Mouse (Mus musculus): ENCODE measurements around the gene Sipa1l3.

DNA sequence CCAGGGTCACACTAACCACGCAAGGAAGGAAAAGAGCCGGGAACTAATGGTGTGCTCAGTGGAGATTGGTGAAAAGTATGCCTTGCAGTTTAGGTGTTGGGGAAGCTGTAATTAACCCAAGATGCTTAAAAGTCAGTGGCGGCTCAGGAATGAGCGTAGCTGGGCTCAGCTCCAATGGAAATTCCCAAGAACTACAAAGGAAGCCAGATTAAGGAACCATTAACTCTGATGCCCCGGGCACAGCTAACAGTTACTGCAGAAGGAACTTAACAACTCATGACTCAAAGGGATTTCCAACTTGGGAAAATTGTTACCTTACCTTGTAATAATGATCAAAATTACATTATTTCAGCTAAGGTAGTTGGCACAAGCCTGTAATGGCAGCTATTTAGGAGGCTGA is 241.7 kb downstream of the Sipa1l3 start:
- TF ChIP-seq POLR2AphosphoS2 (IDR thresholded peaks at IDR 0.05; ENCODE audit: insufficient read length, low read depth) (no peak), POLR2A (IDR thresholded peaks at IDR 0.05; ENCODE audit: insufficient read length, low read depth) (no peak), MYOG (IDR thresholded peaks at IDR 0.05; ENCODE audit: control insufficient read depth in 1 of 3, insufficient read depth in 1 of 3, insufficient read length in 2 of 3, low read depth in 2 of 3) (no peak), SRF (IDR thresholded peaks at IDR 0.05; ENCODE audit: control insufficient read depth, insufficient read length, low read depth) (no peak), TCF12 (IDR thresholded peaks at IDR 0.05; ENCODE audit: insufficient read depth, poor library complexity, severe bottlenecking) (no peak)
